Mouse (Mus musculus) MEL-GATA-1-ER (cell line): ENCODE results near the gene Ccl22.

ENCODE experiments used
- DNase-seq: peaks from one replicate; pipeline ENCODE4 v3.0.0-alpha.2; 2012; ENCODE audit warnings: low read depth; ENCODE audit errors: extremely low read depth

Gene Ccl22

GRCm38 (mm10) chr8:94734735-94735350 lies 10.5 kb upstream of the Ccl22 start:
- DNase-seq, result no peak

GRCm38 (mm10) chr8:94735426-94736094 lies 9.8 kb upstream of the Ccl22 start:
- no peak for DNase-seq

GRCm38 (mm10) chr8:94739829-94740228 lies 5.6 kb upstream of the Ccl22 start:
- DNase-seq, result no peak

GRCm38 (mm10) chr8:94740591-94740990 lies 4.8 kb upstream of the Ccl22 start:
- DNase-seq, result no peak

- DNase-seq, result no peak
Measured at GRCm38 (mm10) chr8:94741726-94742125, 3.7 kb upstream of the Ccl22 start.

GRCm38 (mm10) chr8:94744484-94744883 lies 906 bp upstream of the Ccl22 start:
- DNase-seq, result no peak

GRCm38 (mm10) chr8:94744972-94745371 lies 418 bp upstream of the Ccl22 start:
- DNase-seq, result no peak

- no peak for DNase-seq
Measured at GRCm38 (mm10) chr8:94746832-94747231, 1.4 kb downstream of the Ccl22 start.

- DNase-seq, result no peak
Measured at GRCm38 (mm10) chr8:94748363-94748762, 3.0 kb downstream of the Ccl22 start.

- DNase-seq, result no peak
Measured at GRCm38 (mm10) chr8:94749942-94750341, 4.6 kb downstream of the Ccl22 start.

- no peak for DNase-seq
Measured at GRCm38 (mm10) chr8:94751023-94751849, 5.8 kb downstream of the Ccl22 start.

- no peak for DNase-seq
Measured at GRCm38 (mm10) chr8:94754006-94754405, 8.6 kb downstream of the Ccl22 start.

GRCm38 (mm10) chr8:94754486-94754885 lies 9.1 kb downstream of the Ccl22 start:
- DNase-seq, result no peak

GRCm38 (mm10) chr8:94767035-94767434 lies 21.6 kb downstream of the Ccl22 start:
- DNase-seq, result no peak

- no peak for DNase-seq
Measured at GRCm38 (mm10) chr8:94770945-94771344, 25.6 kb downstream of the Ccl22 start.

- no peak for DNase-seq
Measured at GRCm38 (mm10) chr8:94771941-94772670, 26.7 kb downstream of the Ccl22 start, which contains the start of gene Cx3cl1. TSS of gene Cx3cl1 (plus strand) at chr8:94772009.

GRCm38 (mm10) chr8:94773048-94773447 lies 27.7 kb downstream of the Ccl22 start:
- DNase-seq, result no peak

GRCm38 (mm10) chr8:94773700-94774171 lies 28.3 kb downstream of the Ccl22 start:
- no peak for DNase-seq

- DNase-seq, result no peak
Measured at GRCm38 (mm10) chr8:94774601-94775000, 29.2 kb downstream of the Ccl22 start.

GRCm38 (mm10) chr8:94776346-94776745 lies 31.0 kb downstream of the Ccl22 start:
- no peak for DNase-seq

GRCm38 (mm10) chr8:94778036-94778435 lies 32.6 kb downstream of the Ccl22 start:
- no peak for DNase-seq
